Mouse (Mus musculus): ENCODE results near the gene Adh4. TPM values are rescaled to one million over a fixed set of nuclear protein-coding genes. Genes with fewer than 3 reads are reported as not detected.

The Adh4 gene
- polyA plus RNA-seq (2017; shearing (Covaris generic)) = not detected

GRCm38 (mm10) chr3:138415121-138415690 is at the start of gene Adh4:
Gene Adh4 (plus strand): TSS chr3:138415466.

GRCm38 (mm10) chr3:138442612-138443464 is 27.6 kb downstream of the Adh4 start, which contains the start of gene Adh5:
Gene Adh5 (plus strand): TSS chr3:138443093.

Other genes with a start within 250 kb of the Adh4 start
- not detected for gene 4930579F01Rik, start 221.6 kb upstream of the Adh4 start, polyA plus RNA-seq (2017; shearing (Covaris generic))
- 0.77 TPM for gene Adh7, start 197.7 kb upstream of the Adh4 start, polyA plus RNA-seq (2017; shearing (Covaris generic))
- not detected for gene Adh1, start 154.5 kb upstream of the Adh4 start, polyA plus RNA-seq (2017; shearing (Covaris generic))
- not detected for gene Adh6a, start 102.2 kb upstream of the Adh4 start, polyA plus RNA-seq (2017; shearing (Covaris generic))
- gene Adh6b, start 73.7 kb upstream of the Adh4 start, polyA plus RNA-seq (2017; shearing (Covaris generic)) = not detected
- 118 TPM for gene Adh5, start 27.6 kb downstream of the Adh4 start, polyA plus RNA-seq (2017; shearing (Covaris generic))
- gene Metap1, start 74.0 kb downstream of the Adh4 start, polyA plus RNA-seq (2017; shearing (Covaris generic)) = 25.8 TPM
- gene Eif4e, start 110.7 kb downstream of the Adh4 start, polyA plus RNA-seq (2017; shearing (Covaris generic)) = 243 TPM

All from effector memory CD4-positive, alpha-beta T cell, adult 7 months (primary cell).